Mouse (Mus musculus) left cerebral cortex, adult 2 months (tissue): Measurements from ENCODE around the gene Mpeg1. TPM values are rescaled to one million over a fixed set of nuclear protein-coding genes. Genes with fewer than 3 reads are reported as not detected.

Experiments used
- DNase-seq, 2 experiments: peaks; one replicate each; pipeline ENCODE4 v3.0.0; 2021 to 2022; ENCODE audit warnings: low spot score in 2 of 2, mixed read lengths in 1 of 2; ENCODE audit errors: extremely low spot score in 1 of 2
- H3K27ac ChIP-seq: fragments of 200-600 bp; 2 replicates; pipeline ENCODE4 v1.8.1; 2022
- H3K4me3 ChIP-seq: fragments of 200-600 bp; 2 replicates; pipeline ENCODE4 v1.8.1; 2022
- CTCF ChIP-seq: fragments of 200-600 bp; IDR thresholded peaks from 2 replicates; pipeline ENCODE4 v1.8.1; 2022; ENCODE audit warnings: antibody characterized with exemption, mild to moderate bottlenecking, moderate library complexity
- intact Hi-C: fragments of 180-260 bp; cut with DNase I; formaldehyde crosslinking; loops from one replicate; pipeline ENCODE4 v1.15.1; 2025
- total RNA-seq, 2 experiments: library from RNA; stranded (reverse); gene quantifications; 2 replicates each; pipeline ENCODE4 v1.2.3; 2021

Gene Mpeg1
- total RNA-seq, 2 experiments from 2014 or later = 6.8 to 7.4 TPM

- no peak for TF ChIP-seq CTCF
- H3K4me3 ChIP-seq = no peak overlapping the region
- no peak for DNase-seq
- no peak overlapping the region; the same call in 1 of the 2 replicates for H3K27ac ChIP-seq
- intact Hi-C loops = no loop called here
Measured at GRCm38 (mm10) chr19:12485223-12485622, 24.6 kb downstream of the Mpeg1 start.

- intact Hi-C loops = no loop called here
- no peak for TF ChIP-seq CTCF
- H3K27ac ChIP-seq = no peak overlapping the region
Measured at GRCm38 (mm10) chr19:12485631-12486030, 25.1 kb downstream of the Mpeg1 start.

GRCm38 (mm10) chr19:12486875-12487274, 26.3 kb downstream of the Mpeg1 start:
- Histone ChIP-seq H3K27ac (peak overlapping the region; percentile 2), H3K4me3 (no peak overlapping the region)
- DNase-seq = no peak
- intact Hi-C loops = no loop called here
- no peak for TF ChIP-seq CTCF

More at GRCm38 (mm10) chr19:12485631-12486030, 25.1 kb downstream of the Mpeg1 start:
- DNase-seq = no peak
- no peak overlapping the region for H3K4me3 ChIP-seq

GRCm38 (mm10) chr19:12487511-12488204, 27.1 kb downstream of the Mpeg1 start:
- DNase-seq = no peak
- Histone ChIP-seq H3K4me3 (no peak overlapping the region), H3K27ac (peak overlapping the region; percentile 2)
- intact Hi-C loops = no loop called here
- no peak for TF ChIP-seq CTCF

- no peak for DNase-seq
- Histone ChIP-seq H3K4me3 (no peak overlapping the region), H3K27ac (peak overlapping the region; percentile 2; the same call in 1 of the 2 replicates)
- peak; percentile 70 for TF ChIP-seq CTCF
- intact Hi-C loops = no loop called here
Measured at GRCm38 (mm10) chr19:12488205-12488966, 27.8 kb downstream of the Mpeg1 start.

GRCm38 (mm10) chr19:12488969-12489674, 28.5 kb downstream of the Mpeg1 start:
- intact Hi-C loops = no loop called here
- TF ChIP-seq CTCF = no peak
- no peak overlapping the region for H3K4me3 ChIP-seq
- no peak for DNase-seq
- no peak overlapping the region; the same call in 1 of the 2 replicates for H3K27ac ChIP-seq

- no peak for DNase-seq
- Histone ChIP-seq H3K27ac (no peak overlapping the region), H3K4me3 (no peak overlapping the region)
- no peak for TF ChIP-seq CTCF
- intact Hi-C loops = no loop called here
Measured at GRCm38 (mm10) chr19:12489675-12490570, 29.3 kb downstream of the Mpeg1 start.

- no peak for DNase-seq
- TF ChIP-seq CTCF = no peak
Measured at GRCm38 (mm10) chr19:12491636-12492035, 31.1 kb downstream of the Mpeg1 start.

GRCm38 (mm10) chr19:12493453-12494186, 33.0 kb downstream of the Mpeg1 start:
- intact Hi-C loops = no loop called here
- H3K27ac ChIP-seq = no peak overlapping the region
- H3K4me3 ChIP-seq = no peak overlapping the region
- TF ChIP-seq CTCF = no peak
- DNase-seq = no peak

More at GRCm38 (mm10) chr19:12491636-12492035, 31.1 kb downstream of the Mpeg1 start:
- H3K4me3 ChIP-seq = no peak overlapping the region
- H3K27ac ChIP-seq = no peak overlapping the region
- intact Hi-C loops = no loop called here

GRCm38 (mm10) chr19:12494187-12494458, 33.5 kb downstream of the Mpeg1 start:
- Histone ChIP-seq H3K4me3 (no peak overlapping the region), H3K27ac (no peak overlapping the region)
- intact Hi-C loops = no loop called here
- TF ChIP-seq CTCF = no peak
- DNase-seq = no peak
